Mouse (Mus musculus) bone marrow macrophage, adult 2 months (primary cell): Measurements from ENCODE around the gene Arhgap35.

Source experiments
- CTCF ChIP-seq: IDR thresholded peaks from 2 replicates; pipeline ENCODE4 v1.5.1; 2012; ENCODE audit warnings: low read depth, mild to moderate bottlenecking, low read length, moderate library complexity
- POLR2A ChIP-seq: IDR thresholded peaks from 2 replicates; pipeline ENCODE4 v1.6.1; 2012; ENCODE audit warnings: mild to moderate bottlenecking, low read depth, low read length, borderline replicate concordance

DNA sequence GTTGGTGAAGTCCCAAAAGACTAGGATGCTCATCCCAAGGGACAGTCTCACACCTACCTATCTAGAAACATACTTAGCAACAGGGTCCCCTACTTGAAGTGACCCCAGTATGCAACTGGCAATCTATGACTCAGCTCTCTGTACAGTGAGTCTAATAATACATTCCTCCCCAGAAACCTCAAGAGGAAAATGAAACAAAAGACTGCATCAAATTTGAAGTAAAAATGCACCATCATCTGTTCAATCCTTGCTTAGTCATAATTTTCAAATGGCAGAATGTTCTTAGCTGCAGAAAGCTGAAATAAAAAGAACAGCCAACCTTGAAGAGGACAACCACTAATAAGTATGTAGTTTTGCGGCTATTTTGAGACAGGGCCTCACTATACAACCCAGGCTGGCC lies 44.1 kb downstream of the Arhgap35 start:
- no peak for TF ChIP-seq CTCF
- no peak for TF ChIP-seq POLR2A
